Mouse (Mus musculus) testis, adult 2 months (tissue): ENCODE results near the gene Foxn1. TPM values are rescaled to one million over a fixed set of nuclear protein-coding genes. Genes with fewer than 3 reads are reported as not detected.

Experiments
- H3K27ac ChIP-seq: fragments of 200-500 bp; 2 replicates; pipeline ENCODE4 v1.5.1; 2012; ENCODE audit warnings: low read depth, low read length; ENCODE audit not compliant: control insufficient read depth, insufficient read depth
- H3K27me3 ChIP-seq: fragments of 200-500 bp; 2 replicates; pipeline ENCODE4 v1.6.1; 2012; ENCODE audit warnings: mild to moderate bottlenecking, low read length, moderate library complexity; ENCODE audit not compliant: control insufficient read depth, insufficient read depth
- H3K36me3 ChIP-seq: fragments of 200-500 bp; 2 replicates; pipeline ENCODE4 v1.6.1; 2012; ENCODE audit warnings: mild to moderate bottlenecking, low read length; ENCODE audit not compliant: control insufficient read depth, insufficient read depth
- H3K4me1 ChIP-seq: fragments of 200-500 bp; 2 replicates; pipeline ENCODE4 v1.6.1; 2012; ENCODE audit warnings: low read length; ENCODE audit not compliant: control insufficient read depth, insufficient read depth
- H3K4me3 ChIP-seq: fragments of 200-500 bp; 2 replicates; pipeline ENCODE4 v1.5.1; 2012; ENCODE audit warnings: low read depth, mild to moderate bottlenecking, low read length, moderate library complexity, mixed read lengths; ENCODE audit not compliant: control insufficient read depth
- CTCF ChIP-seq: fragments of 200-500 bp; IDR thresholded peaks from 2 replicates; pipeline ENCODE4 v1.5.1; 2012; ENCODE audit warnings: low read depth, mild to moderate bottlenecking, inconsistent platforms, low read length, moderate library complexity; ENCODE audit not compliant: control insufficient read depth, insufficient read depth, insufficient replicate concordance
- POLR2A ChIP-seq: fragments of 200-500 bp; IDR thresholded peaks from 2 replicates; pipeline ENCODE4 v1.6.1; 2012; ENCODE audit warnings: low read depth, mild to moderate bottlenecking, inconsistent platforms, low read length, moderate library complexity; ENCODE audit not compliant: control insufficient read depth
- polyA plus RNA-seq: library from polyadenylated mRNA; depleted of rRNA; stranded (reverse); fragments of >200 nt; gene quantifications from 2 replicates; pipeline ENCODE4 v1.2.3, GENCODE M21; 2012

Gene Foxn1
- polyA plus RNA-seq, 1 experiment, result not detected

DNA sequence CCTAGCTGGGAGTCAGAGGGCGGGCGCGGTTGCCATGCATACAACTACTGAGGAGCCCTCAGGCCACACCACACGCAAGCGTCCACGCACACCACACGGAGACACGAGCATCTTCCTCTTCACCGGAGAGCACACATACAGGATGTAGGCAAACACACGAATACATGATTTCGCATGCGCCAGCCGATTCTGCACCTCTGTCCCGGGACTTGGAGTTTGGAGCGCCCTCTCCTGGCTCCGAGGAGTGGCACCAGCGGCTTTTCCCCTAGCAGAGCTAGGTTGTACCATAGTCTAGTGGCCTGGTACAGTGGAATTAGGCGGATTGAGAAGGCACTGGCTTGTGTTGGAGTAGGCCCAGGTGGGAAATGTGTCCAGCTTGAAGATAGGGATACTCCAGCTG, 11.0 kb upstream of the Foxn1 start:
- H3K4me1 ChIP-seq, result peaks cover 3% of the 10 kb centered on the region; the same call in 1 of the 2 replicates
- no peak overlapping the region for H3K27ac ChIP-seq
- peak overlapping the region; percentile 23; the same call in 1 of the 2 replicates for H3K4me3 ChIP-seq
- H3K36me3 ChIP-seq, result no peaks in the 10 kb centered on the region
- no peak for TF ChIP-seq POLR2A
- peak; percentile 67; the same call in 1 of the 2 replicates for TF ChIP-seq CTCF
- no peaks in the 10 kb centered on the region for H3K27me3 ChIP-seq

DNA sequence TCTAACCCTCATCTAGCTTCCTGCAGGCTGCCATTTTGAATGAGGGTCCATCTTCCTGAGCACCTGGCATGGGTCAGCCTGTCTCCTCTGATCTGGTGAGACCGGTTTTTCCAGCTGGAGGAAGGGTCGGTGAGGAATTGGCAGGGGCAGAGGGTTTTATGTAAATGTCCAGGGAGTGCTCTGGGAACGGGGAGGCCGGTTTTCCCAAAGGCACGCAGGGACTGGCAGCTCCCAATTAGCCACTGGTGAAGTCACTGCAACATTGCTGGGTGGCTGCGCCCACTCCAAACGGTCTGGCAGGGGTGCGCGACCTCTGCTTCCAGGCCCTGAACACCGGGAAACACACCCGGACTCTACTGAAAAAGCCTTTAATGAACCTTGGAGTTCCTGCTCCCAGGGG, 10.6 kb upstream of the Foxn1 start:
- H3K27me3 ChIP-seq, result no peaks in the 10 kb centered on the region
- peaks cover 3% of the 10 kb centered on the region; the same call in 1 of the 2 replicates for H3K4me1 ChIP-seq
- no peak overlapping the region; the same call in 1 of the 2 replicates for H3K4me3 ChIP-seq
- H3K36me3 ChIP-seq, result no peaks in the 10 kb centered on the region
- TF ChIP-seq CTCF (no peak), POLR2A (no peak)
- no peak overlapping the region for H3K27ac ChIP-seq

DNA sequence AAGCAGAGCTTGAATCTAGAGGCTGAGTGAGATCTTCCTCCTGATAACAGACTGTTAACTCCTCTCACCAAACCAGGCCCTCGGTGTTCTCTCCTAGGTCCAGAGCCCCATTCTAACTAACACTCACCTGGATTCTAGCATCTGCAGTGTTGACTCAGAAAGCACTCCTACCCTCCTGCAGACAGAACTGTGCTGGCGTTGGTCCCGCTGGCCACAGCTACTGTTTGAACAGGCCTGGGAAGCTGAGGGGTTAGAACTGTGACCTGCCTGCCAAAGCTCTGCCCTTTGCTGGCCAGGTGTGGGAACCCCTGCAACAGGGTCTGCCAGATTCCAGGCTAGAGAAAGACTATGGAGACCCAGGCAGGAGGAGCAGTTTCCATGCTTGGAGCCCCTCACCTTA, 6.4 kb upstream of the Foxn1 start:
- TF ChIP-seq POLR2A, result no peak
- no peaks in the 10 kb centered on the region for H3K36me3 ChIP-seq
- H3K27ac ChIP-seq, result no peak overlapping the region
- no peak overlapping the region for H3K4me3 ChIP-seq
- peaks cover 3% of the 10 kb centered on the region; the same call in 1 of the 2 replicates for H3K4me1 ChIP-seq
- no peaks in the 10 kb centered on the region for H3K27me3 ChIP-seq

DNA sequence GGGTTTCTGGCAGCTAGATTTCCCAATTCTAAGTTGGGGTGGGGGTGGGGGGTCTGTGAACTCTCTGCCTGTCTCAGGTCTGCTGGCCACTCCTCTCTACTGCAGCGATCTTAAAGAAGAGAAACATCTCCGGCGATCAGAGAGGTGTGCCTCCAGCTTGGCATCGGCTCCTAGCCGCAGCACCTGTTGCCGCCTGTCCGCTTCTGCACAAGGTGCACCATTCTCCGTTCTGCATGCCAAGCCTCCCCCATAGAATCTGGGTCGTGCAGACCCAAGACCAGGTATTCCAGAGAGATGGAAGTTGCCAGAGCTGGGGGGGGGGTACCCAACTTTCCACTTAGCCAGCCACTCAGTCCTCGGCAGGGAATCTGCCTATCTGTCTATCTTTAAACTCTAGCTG, 582 bp downstream of the Foxn1 start:
- no peaks in the 10 kb centered on the region for H3K27me3 ChIP-seq
- H3K27ac ChIP-seq, result no peak overlapping the region
- peaks cover 9% of the 10 kb centered on the region for H3K4me1 ChIP-seq
- no peak overlapping the region for H3K4me3 ChIP-seq
- no peaks in the 10 kb centered on the region for H3K36me3 ChIP-seq
- TF ChIP-seq CTCF, result no peak
- no peak for TF ChIP-seq POLR2A

DNA sequence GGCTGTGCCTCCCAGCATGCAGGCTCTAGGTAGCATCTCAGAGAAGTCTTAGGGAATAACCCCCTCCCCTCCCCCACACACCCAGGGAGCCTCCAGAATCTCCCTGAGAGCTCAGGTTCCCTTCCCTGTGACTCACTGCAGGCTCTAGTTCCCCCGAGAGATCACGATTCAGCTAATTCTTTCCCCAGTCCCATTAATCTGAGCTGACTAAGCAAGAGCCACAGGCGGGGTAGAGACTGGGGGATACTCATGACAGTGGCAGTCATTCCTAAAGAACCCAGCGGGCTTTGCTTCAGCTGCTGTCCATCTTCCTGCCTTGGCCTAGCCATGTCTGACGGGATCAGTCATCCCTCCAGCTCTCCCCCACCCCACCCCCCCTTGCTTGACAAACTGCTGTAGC, 3.7 kb downstream of the Foxn1 start:
- peaks cover 9% of the 10 kb centered on the region for H3K4me1 ChIP-seq
- no peaks in the 10 kb centered on the region for H3K36me3 ChIP-seq
- TF ChIP-seq CTCF (no peak), POLR2A (no peak)
- H3K27me3 ChIP-seq, result no peaks in the 10 kb centered on the region
- no peak overlapping the region for H3K27ac ChIP-seq
- H3K4me3 ChIP-seq, result no peak overlapping the region

DNA sequence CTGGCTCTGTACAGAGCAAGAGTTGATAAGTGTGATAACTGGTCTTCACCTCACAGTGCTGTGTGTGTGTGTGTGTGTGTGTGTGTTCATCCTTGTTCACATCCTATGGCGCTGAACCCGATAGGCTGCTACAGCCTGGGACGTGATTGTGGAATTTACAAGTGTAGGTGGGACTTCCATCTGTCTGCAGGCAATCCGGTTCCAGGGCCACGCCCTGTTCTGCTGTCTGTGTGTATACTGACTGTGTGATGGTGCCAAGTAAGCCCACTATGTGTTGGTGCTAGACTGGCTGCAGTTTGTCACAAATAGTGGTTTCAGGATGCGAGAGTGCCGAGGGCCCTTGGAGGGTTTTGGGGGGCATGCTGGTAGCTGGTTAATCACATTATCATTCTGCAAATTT, 4.1 kb downstream of the Foxn1 start:
- TF ChIP-seq CTCF (no peak), POLR2A (no peak)
- Histone ChIP-seq H3K4me3 (no peak overlapping the region), H3K27me3 (no peaks in the 10 kb centered on the region), H3K36me3 (no peaks in the 10 kb centered on the region), H3K27ac (no peak overlapping the region), H3K4me1 (peaks cover 9% of the 10 kb centered on the region)

- no peak overlapping the region for H3K27ac ChIP-seq
- H3K27me3 ChIP-seq, result no peaks in the 10 kb centered on the region
- no peak overlapping the region for H3K4me3 ChIP-seq
- H3K36me3 ChIP-seq, result no peaks in the 10 kb centered on the region
- H3K4me1 ChIP-seq, result peaks cover 9% of the 10 kb centered on the region
- no peak for TF ChIP-seq CTCF
- TF ChIP-seq POLR2A, result no peak
These were observed 5.4 kb downstream of the Foxn1 start for GRCm38 (mm10) chr11:78380996-78381395.

- TF ChIP-seq CTCF, result no peak
- TF ChIP-seq POLR2A, result no peak
- no peak overlapping the region for H3K4me3 ChIP-seq
- no peak overlapping the region for H3K27ac ChIP-seq
- H3K36me3 ChIP-seq, result no peaks in the 10 kb centered on the region
- H3K27me3 ChIP-seq, result no peaks in the 10 kb centered on the region
- peaks cover 6% of the 10 kb centered on the region for H3K4me1 ChIP-seq
These were observed 6.0 kb downstream of the Foxn1 start for GRCm38 (mm10) chr11:78380351-78380750.

- no peak for TF ChIP-seq CTCF
- TF ChIP-seq POLR2A, result no peak
- Histone ChIP-seq H3K4me1 (no peaks in the 10 kb centered on the region), H3K36me3 (no peaks in the 10 kb centered on the region), H3K27ac (no peak overlapping the region), H3K4me3 (no peak overlapping the region), H3K27me3 (no peaks in the 10 kb centered on the region)
These were observed 8.7 kb downstream of the Foxn1 start for GRCm38 (mm10) chr11:78377549-78378159.
